Mouse (Mus musculus): ENCODE data around the gene Acss1.

The Acss1 gene

DNA sequence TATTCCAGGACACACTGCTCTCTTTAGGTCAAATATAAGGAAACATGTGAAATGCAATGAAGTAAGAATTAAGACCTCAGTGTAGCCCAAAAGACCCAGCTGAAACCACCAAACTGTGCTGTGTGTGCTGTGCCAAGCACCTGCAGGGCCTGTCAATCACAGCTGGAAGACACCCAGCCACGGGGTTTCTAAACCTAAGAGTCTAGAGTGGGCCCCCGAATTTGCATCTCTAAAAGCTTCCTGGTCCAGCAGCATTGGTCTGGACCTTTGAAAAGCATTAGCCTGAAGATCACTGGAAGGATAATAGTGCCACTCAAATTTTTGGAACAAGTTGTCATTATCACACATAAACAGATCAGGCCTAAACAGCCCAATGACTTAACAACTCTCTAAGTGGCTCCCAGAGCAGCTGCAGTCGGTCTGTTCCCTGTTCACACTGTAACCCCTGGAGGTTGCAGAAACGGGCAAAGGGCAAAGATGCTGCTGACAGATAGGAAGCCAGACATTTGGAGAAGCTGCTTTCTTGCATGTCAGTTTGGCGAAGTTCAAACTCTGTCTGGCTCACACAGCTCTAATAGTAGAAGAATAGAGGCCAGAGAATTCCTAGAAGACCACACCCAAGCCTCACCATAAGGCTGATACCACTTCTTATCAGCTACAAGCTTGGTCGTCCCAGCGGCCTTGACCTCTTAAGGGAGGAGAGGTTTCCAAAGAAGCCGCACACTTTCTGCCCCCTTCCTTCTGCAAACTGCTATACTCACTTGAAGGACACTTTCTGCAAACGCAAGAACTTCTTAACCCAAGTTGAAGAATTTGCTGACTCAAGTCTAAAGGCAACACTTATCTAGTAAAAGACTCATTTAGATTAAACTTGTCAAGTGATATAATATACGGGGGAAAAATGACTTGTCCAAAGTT is 2.5 kb downstream of the Acss1 start:
- DNase-seq (ENCODE audit: low spot score): no peak

GRCm38 (mm10) chr2:150665006-150665405 is 3.3 kb downstream of the Acss1 start:
- DNase-seq (ENCODE audit: low spot score): no peak

DNA sequence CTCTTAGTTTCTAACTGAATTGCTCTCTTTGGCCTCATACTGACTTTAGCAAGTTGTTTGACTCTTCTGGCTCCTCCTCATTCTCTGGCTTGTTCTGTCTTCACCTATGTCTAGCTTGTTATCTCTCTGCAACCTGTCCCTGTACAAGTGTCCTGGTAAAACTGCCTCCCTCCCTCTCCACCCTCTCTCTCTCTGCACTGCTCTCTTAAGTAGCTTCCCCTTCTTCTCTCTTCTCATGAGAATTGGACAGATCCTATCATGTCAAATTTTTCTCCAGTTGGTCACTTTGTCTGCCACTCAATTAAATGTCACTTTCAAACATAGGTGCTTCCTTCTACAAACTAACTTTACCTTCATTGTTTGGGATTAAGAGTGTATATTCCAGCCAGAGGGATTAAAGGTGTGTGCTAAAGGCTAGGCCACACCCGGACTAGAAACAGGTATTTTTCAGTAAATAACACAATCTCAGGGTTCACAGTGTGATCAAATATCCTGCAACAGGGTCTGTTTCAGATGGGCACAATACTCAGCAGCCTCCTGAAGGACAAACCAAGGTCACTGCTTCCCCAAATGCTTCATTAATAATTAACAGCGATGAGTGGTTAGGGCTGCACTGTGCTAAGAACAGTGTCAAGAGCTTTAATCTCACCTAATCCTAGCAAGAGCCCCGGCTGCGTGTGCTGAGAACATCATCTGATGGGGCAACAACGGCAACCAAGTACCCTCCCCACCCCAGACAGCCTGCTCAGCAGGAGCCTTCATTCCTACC is 4.0 kb downstream of the Acss1 start:
- DNase-seq (ENCODE audit: low spot score): no peak

DNA sequence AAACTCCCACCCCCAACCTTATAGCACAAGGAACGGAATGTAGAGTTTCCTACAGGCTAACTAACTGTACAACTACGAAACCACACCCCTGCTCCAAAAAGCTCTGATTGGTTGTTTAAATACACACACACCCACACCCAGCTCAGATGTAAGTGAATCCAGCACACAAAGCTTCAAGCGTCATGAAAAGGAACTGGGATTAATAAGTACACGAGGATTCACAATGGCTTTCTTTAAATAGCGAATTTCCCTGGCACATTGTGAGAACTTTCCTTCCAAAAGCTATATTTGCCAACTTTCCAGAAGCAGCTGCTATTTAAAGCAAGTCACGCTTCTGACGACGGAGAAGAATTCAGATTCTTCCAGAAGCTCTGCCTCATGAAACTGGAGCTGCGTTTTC is 5.0 kb downstream of the Acss1 start:
- DNase-seq (ENCODE audit: low spot score): peak; percentile 37

DNA sequence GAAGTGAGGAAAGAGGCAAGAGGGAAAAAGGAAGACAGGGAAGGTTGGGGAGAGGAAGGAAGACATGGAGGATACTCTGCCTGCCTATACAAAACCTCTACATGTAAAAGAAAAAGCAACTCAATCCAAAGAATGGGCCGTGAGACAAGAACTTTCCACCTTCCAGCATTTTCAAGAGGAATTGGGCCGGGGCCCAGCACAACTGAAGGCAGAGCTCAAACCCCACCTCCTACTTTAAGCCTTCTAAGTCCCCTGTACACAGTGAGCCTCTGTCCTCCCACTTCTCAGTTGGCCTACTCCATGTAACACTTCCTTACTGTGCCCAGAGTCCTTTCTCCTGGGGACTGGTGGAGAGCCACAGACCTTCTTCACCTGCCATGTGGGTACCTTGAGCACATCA is 6.3 kb downstream of the Acss1 start:
- DNase-seq (ENCODE audit: low spot score): no peak

GRCm38 (mm10) chr2:150660668-150661451 is 7.4 kb downstream of the Acss1 start:
- DNase-seq (ENCODE audit: low spot score): no peak

DNA sequence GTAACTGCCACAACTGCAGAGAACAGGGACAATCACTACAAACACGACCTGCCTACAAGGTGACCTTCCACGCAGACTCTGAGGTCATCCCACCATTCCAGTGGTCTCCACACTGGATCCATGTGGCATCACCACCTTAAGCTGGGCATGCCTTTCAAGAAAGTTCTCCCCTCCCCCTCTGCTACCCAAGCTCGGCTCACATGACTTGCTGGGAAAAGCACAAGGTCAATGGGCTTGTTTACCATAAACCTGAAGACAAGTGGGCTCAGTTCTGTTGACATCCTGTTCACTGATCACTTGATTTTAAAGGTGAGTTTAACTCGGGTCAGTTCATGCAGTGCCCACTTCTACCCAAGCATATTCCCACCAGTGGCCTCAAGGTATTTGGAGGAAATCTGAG is 8.3 kb downstream of the Acss1 start:
- no peak for DNase-seq (ENCODE audit: low spot score)

- DNase-seq (ENCODE audit: low spot score): no peak
These were observed 11.1 kb downstream of the Acss1 start for GRCm38 (mm10) chr2:150656975-150657768.

- DNase-seq (ENCODE audit: low spot score): no peak
These were observed 12.2 kb downstream of the Acss1 start for GRCm38 (mm10) chr2:150656112-150656511.

DNA sequence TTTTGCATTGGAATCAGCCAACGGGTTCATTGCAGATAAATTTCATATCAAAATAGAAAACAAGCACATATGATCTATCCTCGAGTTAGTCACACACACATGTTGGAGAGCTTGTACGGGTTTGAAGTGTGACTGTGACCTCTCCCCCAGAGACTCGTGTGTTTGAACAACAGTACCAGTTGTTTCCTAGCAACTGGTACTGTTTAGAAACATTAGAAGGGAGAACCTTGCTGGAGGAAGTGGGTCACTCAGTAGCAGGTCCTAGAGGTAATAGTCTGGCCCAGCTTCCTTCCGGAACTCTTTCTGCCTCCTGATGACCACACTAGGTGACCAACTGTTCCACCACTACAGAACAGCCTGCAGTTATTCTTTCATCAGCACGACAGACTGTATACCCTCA is 13.0 kb downstream of the Acss1 start:
- DNase-seq (ENCODE audit: low spot score): no peak

GRCm38 (mm10) chr2:150654814-150655213 is 13.5 kb downstream of the Acss1 start:
- no peak for DNase-seq (ENCODE audit: low spot score)

DNA sequence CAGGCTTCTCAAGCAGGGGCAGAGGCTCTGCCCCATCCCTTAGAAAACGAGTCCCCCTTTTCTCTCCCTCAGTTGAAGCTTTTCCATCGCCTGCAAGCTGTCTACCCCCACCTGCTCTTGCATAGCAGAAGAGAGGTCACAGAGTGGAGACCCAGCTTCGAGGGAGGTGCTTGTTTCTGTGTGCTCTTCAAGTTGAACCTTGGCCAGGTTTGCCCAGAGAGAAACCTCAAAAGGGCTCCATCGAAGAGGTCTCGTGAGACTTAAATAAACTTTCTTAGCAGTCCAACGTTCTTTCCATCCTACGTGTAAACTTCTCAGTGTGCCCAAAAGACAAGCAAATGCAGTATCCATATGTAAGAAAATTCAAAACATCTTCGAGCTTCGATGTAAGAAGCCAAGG is 16.9 kb downstream of the Acss1 start:
- no peak for DNase-seq (ENCODE audit: low spot score)

DNA sequence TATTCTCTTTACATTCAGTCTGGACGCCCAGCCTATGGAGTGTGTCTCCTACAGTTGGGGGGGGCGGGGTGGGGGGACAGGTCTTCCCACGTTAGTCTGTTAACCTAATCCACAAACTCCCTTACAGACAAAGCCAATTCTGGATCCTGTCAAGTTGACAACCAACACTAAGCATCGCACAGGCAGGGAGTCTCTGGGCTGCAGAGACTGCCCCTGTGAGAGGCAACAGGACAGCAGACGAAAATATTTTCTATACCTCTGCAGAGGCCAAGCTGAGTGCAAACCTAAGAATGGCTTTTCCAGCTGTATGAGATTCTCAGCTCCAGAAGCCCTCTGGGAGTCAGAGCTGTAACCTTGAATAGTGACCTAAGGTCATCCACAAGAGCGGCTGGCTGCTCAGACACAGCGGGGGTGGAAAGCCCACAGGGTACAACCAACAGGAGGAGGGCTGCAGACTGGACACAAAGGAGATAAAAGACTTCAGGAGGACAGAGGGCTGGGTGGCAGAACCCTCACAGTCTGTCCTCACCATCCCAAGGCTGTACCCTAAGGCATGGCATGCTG is 17.7 kb downstream of the Acss1 start:
- DNase-seq (ENCODE audit: low spot score): no peak

DNA sequence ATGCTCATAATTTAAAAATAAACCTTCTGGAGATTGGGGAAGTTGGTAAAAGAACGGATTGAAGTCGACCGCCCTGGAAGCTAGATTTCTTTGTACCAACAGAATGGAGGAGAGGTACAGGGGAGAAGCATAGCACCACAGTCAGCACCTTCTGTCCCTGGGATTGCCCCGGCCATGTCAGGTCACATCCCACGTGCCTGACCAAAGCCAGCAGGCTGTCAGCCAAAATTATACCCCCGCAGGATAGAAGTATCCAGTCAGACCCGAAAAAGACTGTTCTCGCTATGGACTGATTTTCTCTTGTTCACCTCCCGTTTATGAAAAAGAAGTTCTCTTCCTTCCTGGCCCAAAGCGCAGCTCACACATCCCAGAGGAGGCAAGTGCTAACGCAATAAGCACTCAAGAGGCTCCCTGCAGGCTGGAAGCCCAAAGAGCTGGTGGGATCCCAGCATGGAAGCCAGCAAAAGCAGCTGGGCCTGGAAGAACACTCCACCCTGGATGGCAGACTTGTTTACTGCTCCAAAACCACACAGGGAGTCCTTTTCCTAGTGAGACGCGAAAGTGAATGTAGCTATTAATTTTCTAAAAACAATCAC is 19.9 kb downstream of the Acss1 start:
- DNase-seq (ENCODE audit: low spot score): no peak

DNA sequence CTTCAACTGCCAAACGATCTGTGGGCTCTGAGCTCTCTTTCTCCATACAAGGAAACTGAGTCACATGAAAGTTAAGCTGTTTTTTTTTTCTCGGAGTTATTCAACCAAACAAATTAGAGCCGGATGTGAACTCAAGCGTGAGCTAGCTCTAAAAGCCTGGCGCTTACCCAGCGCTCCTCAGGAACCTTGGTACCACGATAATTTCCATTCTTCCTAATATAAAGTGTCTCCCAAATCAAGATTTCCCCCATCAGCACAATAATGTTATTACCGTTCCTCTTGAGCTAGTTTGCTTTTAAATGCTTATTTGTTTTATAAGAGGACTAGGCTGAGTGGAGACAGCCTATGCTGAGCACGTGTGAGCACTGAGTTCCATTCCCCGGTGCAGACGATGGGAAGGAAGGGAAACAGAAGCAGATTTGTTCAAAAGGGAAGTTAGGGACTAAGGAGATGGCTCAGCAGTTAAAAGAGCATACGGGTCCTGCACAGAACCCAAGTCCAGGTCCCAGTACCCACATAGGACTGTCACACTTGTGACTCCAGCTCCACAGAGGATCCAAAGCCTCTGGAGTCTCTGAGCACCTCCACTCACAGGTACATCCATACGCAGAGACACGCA is 20.5 kb downstream of the Acss1 start:
- no peak for DNase-seq (ENCODE audit: low spot score)

DNA sequence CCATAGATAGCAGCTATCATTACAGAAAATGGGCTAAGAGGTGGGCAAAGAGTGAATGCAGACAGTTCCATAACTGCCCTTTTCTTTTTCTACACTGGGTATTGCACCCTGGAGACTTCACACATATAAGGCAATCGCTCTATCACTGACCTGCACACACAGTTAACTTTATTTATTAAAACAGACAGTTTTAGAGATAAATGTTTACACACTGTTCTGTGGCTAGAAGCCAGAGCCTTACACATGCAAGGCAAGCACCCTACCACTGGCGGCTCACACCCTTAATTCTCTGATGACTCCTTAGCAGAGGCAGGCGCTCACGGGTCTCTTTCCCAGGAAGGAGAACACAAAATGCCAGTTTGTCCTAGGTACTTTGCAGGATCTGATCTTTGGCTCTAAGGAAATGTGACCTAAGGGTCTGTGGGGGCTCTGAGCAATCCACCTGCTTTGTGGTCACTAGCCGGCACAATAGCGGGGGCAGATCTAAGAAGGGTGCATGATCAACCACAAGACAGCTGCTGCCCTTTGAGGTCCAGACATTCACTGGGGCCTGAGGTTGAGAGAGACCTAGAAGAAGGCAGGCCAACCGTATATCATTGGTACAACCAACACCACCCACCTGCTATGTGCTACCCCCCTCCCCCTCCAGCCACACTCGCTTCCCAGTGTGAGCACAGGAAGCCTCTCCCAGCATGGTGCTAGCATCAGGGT is 21.7 kb downstream of the Acss1 start:
- DNase-seq (ENCODE audit: low spot score): no peak

- DNase-seq (ENCODE audit: low spot score): no peak
These were observed 23.1 kb downstream of the Acss1 start for GRCm38 (mm10) chr2:150645225-150645624.

GRCm38 (mm10) chr2:150643726-150644415 is 24.4 kb downstream of the Acss1 start:
- no peak for DNase-seq (ENCODE audit: low spot score)

- DNase-seq (ENCODE audit: low spot score): peak; percentile 27
These were observed 25.1 kb downstream of the Acss1 start for GRCm38 (mm10) chr2:150643166-150643565.
